Mouse (Mus musculus): ENCODE results near the gene Col4a1.

Col4a1 gene

DNA sequence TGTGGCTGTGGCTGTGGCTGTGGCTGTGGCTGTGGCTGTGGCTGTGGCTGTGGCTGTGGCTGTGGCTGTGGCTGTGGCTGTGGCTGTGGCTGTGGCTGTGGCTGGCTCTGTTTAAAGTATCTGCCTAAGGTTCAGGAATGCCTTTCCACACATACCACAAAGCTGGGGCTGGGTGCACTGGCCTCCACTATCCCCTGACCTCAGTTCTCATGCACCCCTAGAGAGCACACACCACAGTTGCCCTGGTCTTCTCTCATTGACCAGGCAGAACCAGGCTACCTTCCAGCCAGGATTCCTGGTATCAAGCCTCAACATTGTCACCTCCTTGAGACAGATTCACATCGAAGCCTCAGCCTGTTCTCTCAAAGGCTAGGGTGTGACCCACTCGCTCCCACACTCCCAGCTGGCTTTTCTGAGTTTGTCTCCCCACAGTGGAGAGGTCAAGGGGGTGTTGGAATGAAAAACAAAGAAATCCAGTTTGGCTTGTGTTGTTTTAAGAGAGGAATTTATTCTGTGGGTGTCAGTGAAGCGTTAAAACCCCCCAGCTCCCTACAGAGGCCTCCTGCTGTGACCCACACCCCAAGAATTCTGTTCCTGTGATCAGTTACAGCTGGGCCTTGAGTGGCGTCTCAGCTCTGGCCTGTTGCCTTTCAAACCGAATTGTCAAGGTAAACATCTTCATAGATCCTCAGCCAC is 15.2 kb upstream of the Col4a1 start:
- DNase-seq, result no peak

- DNase-seq, result no peak
Observed at GRCm38 (mm10) chr8:11327298-11327697, 14.7 kb upstream of the Col4a1 start.

GRCm38 (mm10) chr8:11324801-11325395 is 12.3 kb upstream of the Col4a1 start:
- DNase-seq, result no peak

DNA sequence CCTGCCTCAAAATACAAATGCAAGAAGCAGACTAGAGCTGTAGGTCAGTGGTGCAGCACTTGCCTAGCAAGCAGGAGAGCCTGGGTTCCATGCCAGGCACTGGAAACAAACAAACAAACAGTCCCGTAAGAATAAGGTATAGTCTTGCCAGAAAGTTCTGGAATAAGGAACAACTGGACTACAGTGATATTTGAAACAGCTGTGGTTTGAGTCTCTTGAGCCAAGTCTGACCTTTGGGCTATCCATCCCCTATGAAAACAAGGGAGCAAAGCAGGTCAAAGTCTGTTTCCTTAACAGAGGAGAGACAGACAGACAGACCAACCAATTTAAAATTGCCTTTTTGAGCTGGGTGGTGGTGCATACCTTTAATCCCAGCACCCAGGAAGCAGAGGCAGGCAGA is 11.1 kb upstream of the Col4a1 start:
- DNase-seq, result no peak

GRCm38 (mm10) chr8:11322724-11323585 is 10.3 kb upstream of the Col4a1 start:
- DNase-seq, result no peak

GRCm38 (mm10) chr8:11321841-11322240 is 9.2 kb upstream of the Col4a1 start:
- DNase-seq, result no peak

- no peak for DNase-seq
Observed at GRCm38 (mm10) chr8:11319405-11319804, 6.8 kb upstream of the Col4a1 start.

DNA sequence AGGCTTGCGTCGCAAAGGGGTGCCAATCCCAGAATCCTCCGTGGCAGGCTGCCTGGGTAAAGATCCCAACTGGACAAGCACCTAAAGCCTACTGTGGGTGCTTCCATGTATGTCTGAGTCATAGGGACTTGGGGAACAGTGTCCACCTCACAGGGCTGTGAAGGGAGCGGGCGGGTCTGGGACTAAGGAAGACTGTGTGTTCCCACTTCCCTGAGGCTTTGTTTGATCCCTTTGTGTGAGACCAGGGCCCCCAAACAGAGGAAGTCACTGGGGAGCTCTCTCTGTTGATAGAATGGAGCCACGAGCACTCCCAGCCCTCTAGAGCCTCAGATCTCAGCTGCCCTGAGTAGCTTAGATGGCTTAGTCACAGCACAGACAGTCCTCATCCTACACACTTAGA is 3.5 kb upstream of the Col4a1 start:
- DNase-seq, result no peak

DNA sequence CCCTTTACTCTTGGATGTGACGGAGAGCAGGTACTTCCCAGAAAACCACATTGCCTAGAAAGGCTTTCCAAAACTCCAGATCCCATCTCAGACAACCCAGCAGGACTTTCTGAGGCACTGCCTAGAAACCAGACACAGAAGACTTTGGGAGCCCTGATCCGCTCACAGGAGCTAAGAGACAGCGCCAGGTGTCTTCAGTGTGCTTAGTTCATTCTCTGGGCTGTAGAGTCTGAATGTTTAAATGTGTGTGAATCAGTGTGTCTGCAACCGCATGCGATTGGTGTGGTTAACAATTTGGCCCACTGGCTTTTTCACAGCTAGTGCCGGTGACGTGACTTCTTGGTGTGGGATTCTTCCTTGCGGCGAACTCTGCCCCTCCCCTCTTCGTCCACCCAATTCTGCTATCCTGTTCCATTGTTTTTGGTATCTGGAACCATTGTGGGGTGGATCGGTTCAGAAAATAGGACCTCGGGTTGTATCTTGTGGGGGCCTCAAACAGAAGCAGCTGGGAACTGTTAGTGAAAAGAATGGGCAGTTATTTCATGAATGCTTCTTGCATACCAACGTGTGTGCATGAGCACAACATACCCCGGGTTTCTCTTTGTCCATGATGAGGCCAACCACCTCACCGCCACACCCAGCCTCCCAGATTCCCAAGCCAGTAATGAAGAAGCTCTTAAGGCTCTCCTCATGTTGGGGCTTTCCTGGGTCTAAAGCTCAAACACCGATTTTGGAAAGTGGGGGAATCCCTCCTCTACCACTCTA is 2.7 kb upstream of the Col4a1 start:
- DNase-seq, result no peak

GRCm38 (mm10) chr8:11314613-11315012 is 2.0 kb upstream of the Col4a1 start:
- no peak for DNase-seq

GRCm38 (mm10) chr8:11313176-11314111 is 818 bp upstream of the Col4a1 start:
- no peak for DNase-seq

GRCm38 (mm10) chr8:11311681-11312348 is 811 bp downstream of the Col4a1 start:
- DNase-seq, result peak; percentile 10

DNA sequence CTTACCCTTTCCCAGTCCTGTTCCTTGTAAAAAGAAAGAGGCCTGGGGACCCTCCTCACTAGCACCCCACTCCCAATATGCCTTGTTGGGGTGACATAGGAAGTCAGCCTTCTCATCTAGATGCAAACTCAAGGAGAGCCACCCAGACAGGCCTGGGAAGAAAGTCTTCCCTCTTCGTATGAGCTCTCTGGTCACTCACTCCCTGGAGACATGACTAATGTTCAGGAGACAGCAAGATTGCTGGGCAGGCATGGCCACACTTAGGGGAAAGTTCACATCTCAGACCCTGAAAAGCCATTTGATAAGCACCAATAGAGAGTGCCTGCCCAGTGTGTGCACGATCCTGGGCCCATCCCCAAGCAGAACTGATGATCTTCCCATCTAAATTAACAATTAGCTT is 2.6 kb downstream of the Col4a1 start:
- no peak for DNase-seq

DNA sequence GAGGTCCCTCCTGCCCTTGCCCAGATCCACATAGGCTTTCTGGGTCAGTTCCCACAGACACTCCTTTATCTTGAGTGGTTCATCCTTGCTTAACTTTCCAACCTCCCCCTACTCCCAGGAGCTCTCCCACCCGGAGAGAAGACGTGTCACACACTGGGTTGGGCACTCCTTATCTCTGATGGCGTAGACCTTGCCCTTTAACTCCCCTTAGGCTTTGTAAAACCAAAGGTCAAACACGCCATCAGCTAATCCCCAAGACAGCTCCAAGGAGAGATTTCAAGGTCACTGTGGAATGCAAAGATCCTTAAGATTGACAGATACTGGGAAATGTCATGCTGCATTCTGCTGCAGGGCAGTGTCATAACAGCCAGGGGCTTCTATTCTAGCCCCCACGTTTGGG is 3.4 kb downstream of the Col4a1 start:
- DNase-seq, result no peak

- no peak for DNase-seq
Observed at GRCm38 (mm10) chr8:11308570-11308998, 4.0 kb downstream of the Col4a1 start.

DNA sequence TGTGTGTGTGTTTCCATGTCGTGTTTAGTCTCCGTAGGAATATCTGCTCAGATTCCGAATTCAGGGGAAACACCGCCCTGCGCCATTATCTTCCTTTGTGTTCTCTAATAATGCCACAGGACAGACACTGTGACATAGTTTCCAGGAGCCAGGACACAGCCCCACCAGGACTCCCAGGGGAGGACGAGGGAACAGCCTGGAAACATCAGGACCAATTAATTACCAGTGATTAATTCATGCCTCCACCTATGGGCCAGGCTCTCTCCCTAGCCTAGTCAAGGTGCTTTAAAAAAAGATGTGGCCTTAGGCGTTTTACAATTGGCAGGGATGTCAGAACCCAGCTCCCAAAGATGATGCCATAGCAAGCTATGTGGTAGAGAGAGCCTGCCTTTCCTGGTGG is 5.2 kb downstream of the Col4a1 start:
- DNase-seq, result no peak

- no peak for DNase-seq
Observed at GRCm38 (mm10) chr8:11305539-11305938, 7.1 kb downstream of the Col4a1 start.

DNA sequence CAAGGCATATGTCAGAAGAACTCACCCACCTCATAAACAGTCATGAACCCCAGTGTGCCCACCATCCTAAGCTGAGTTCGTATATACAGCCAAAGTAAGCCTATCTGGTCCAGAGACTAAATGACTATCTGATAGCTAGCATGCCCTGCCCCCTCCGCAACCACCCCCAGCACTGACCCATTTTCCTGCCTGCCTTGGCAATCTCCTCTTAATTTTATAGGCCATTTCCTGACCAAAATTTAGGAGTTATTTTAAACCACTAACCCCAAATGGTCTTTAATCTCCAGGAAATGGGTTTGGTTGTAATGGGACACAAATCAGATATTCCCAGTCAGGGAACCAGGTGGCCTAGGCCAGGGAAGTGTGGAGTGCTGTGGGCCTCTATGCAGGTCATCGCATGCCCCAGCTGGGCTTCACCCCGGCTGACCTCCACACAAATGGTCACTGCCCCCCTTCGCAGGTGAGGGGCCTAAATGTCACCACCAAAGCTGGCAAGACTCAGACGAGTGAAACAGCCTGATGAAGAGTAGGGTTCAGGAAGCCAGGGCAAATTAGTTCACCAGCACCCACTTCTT is 8.5 kb downstream of the Col4a1 start:
- no peak for DNase-seq

DNA sequence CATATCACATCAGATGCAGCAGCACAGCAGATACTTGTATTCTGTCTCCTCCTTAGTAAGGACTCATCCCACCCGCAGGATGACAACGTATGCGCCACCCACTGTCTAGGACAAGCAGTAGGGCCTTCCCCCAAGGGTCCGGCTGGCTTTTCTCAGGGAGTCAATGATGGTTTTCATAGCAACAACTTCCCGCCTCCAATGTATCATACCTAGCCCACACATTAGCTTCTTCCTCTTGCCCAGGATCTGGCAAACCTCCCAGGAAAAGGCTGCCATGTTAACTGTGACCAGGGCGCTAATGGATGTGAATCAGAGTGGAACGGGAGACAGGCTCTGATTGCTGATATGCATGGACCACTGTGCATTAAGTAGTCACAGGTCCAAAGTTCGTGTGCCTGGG is 12.2 kb downstream of the Col4a1 start:
- no peak for DNase-seq

DNA sequence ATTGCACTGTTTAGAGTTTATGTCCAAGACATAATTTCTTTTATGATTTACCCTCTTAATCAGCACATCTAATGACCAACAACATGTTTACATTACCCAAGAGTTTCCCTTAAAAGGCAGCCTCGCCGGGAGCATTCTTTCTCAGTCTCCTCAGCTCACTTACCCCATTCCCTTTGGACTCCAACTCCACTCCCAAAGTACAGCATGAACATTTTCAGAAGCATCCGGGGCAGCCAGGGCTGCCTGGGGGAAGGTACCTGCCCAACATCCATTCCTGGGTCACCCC is 13.4 kb downstream of the Col4a1 start:
- DNase-seq, result no peak
